Mouse (Mus musculus) inflammation-experienced regulatory T-cells, adult 6 months (primary cell): ENCODE measurements around the gene Ttll12. TPM values are rescaled to one million over a fixed set of nuclear protein-coding genes. Genes with fewer than 3 reads are reported as not detected.

Experiments
- polyA plus RNA-seq, 3 experiments: library from polyadenylated mRNA; unstranded; fragments of 100-300 nt; shearing (Covaris generic); gene quantifications; one replicate each; pipeline ENCODE4 v1.2.1; 2017

Gene Ttll12
- polyA plus RNA-seq, 3 experiments from 2014 or later: 11.0 to 17.4 (median 13.2) TPM

Other genes with a start within 250 kb of the Ttll12 start
- gene Arfgap3, start 244.9 kb downstream of the Ttll12 start, polyA plus RNA-seq: 10 to 100 TPM; 11.7 to 14.1 (median 13.4) TPM
- gene Pacsin2, start 130.6 kb downstream of the Ttll12 start, polyA plus RNA-seq: 10 to 100 TPM; 17.1 to 34.5 (median 22.0) TPM
- 10 to 100 TPM in 1 of 3 experiments, 1 to 10 TPM in 2; 6.8 to 11.7 (median 9.6) TPM for gene Ttll1, start 84.3 kb downstream of the Ttll12 start, polyA plus RNA-seq
- gene Bik, start 68.3 kb downstream of the Ttll12 start, polyA plus RNA-seq: 1 to 10 TPM; 2.7 to 3.6 (median 3.4) TPM
- 100 to 1,000 TPM; 311 to 463 (median 342) TPM for gene Tspo, start 31.6 kb downstream of the Ttll12 start, polyA plus RNA-seq
- gene Mcat, start 31.4 kb downstream of the Ttll12 start, polyA plus RNA-seq: 1 to 10 TPM; 3.0 to 5.2 (median 4.1) TPM
- not detected for gene Scube1, start 129.9 kb upstream of the Ttll12 start, polyA plus RNA-seq
- not detected for gene Mpped1, start 184.3 kb upstream of the Ttll12 start, polyA plus RNA-seq